Mouse (Mus musculus) midbrain, embryonic 13.5 days (tissue): ENCODE data around the gene Wfikkn1. TPM values are rescaled to one million over a fixed set of nuclear protein-coding genes. Genes with fewer than 3 reads are reported as not detected.
A peak's percentile ranks its signal among the peaks of the same experiment; 100 is the strongest.

Experiments
- ATAC-seq: fragments of 200-750 bp; cut with Nextera tagmentation; 2 replicates; pipeline ENCODE4 v1.8.0; 2017; ENCODE audit warnings: mild to moderate bottlenecking, moderate TSS enrichment, moderate library complexity
- H3K27ac ChIP-seq: fragments of 300-500 bp; sonication (generic); 2 replicates; pipeline ENCODE4 v1.5.1; 2015; ENCODE audit warnings: inconsistent platforms, mild to moderate bottlenecking, moderate library complexity
- H3K27me3 ChIP-seq: fragments of 300-500 bp; sonication (generic); 2 replicates; pipeline ENCODE4 v1.6.1; 2015; ENCODE audit warnings: mild to moderate bottlenecking, inconsistent platforms
- H3K36me3 ChIP-seq: fragments of 300-500 bp; sonication (generic); 2 replicates; pipeline ENCODE4 v1.6.1; 2015; ENCODE audit warnings: mild to moderate bottlenecking, inconsistent platforms
- H3K4me1 ChIP-seq: fragments of 300-500 bp; sonication (generic); replicated peaks from 2 replicates; pipeline ENCODE4 v1.6.1; 2015; ENCODE audit warnings: inconsistent platforms
- H3K4me2 ChIP-seq: fragments of 300-500 bp; sonication (generic); replicated peaks from 2 replicates; pipeline ENCODE4 v1.6.1; 2015; ENCODE audit warnings: moderate library complexity, mild to moderate bottlenecking, inconsistent platforms
- H3K4me3 ChIP-seq: fragments of 300-500 bp; sonication (generic); replicated peaks from 2 replicates; pipeline ENCODE4 v1.5.1; 2015; ENCODE audit warnings: mild to moderate bottlenecking, inconsistent platforms
- H3K9ac ChIP-seq: fragments of 300-500 bp; sonication (generic); replicated peaks from 2 replicates; pipeline ENCODE4 v1.6.1; 2015; ENCODE audit warnings: mild to moderate bottlenecking, inconsistent platforms
- H3K9me3 ChIP-seq: fragments of 300-500 bp; sonication (generic); 2 replicates; pipeline ENCODE4 v1.6.1; 2016; ENCODE audit warnings: mild to moderate bottlenecking, inconsistent platforms
- WGBS: fragments of 180-500 bp; shearing (Covaris S2); methylation state at CpG from one replicate; pipeline ENCODE4 v1.1.7; 2015; 5-methylcytosine and 5-hydroxymethylcytosine counted together
- polyA plus RNA-seq: library from polyadenylated mRNA; unstranded; fragments of >200 nt; fragmentation: Nextera tagmentation; extraction: Ambion mirVana; gene quantifications from 2 replicates; pipeline ENCODE4 v1.2.1, GENCODE M21; 2015

Wfikkn1 gene
- 0.61 and 0.70 TPM in 2 replicates for polyA plus RNA-seq

GRCm38 (mm10) chr17:25880196-25880910 lies at the start of gene Wfikkn1:
TSS of gene Wfikkn1 (minus strand) at chr17:25880858.
- no peak within 1 kb of the TSS for H3K4me2 ChIP-seq
- WGBS: 20% methylated on average over 5 of the region's 5 CpGs
- H3K4me1 ChIP-seq: peaks cover 44% of the 10 kb centered on the region
- peak within 1 kb of the TSS; percentile 33; the same call in 1 of the 2 replicates for H3K9ac ChIP-seq
- no peaks in the 10 kb centered on the region for H3K27me3 ChIP-seq
- no peak for ATAC-seq
- no peak within 1 kb of the TSS for H3K4me3 ChIP-seq
- peaks cover 60% of the 10 kb centered on the region for H3K36me3 ChIP-seq
- peak within 1 kb of the TSS; percentile 74 for H3K27ac ChIP-seq
- no peaks in the 10 kb centered on the region for H3K9me3 ChIP-seq

- 79% methylated on average over 2 of the region's 2 CpGs for WGBS
These were observed 44.7 kb upstream of the Wfikkn1 start for GRCm38 (mm10) chr17:25925348-25925747.

GRCm38 (mm10) chr17:25922120-25922519 lies 41.5 kb upstream of the Wfikkn1 start:
- Histone ChIP-seq H3K4me3 (no peak overlapping the region), H3K36me3 (peaks cover 14% of the 10 kb centered on the region), H3K4me1 (peaks cover 25% of the 10 kb centered on the region), H3K4me2 (no peak overlapping the region), H3K27me3 (no peaks in the 10 kb centered on the region), H3K9me3 (no peaks in the 10 kb centered on the region), H3K9ac (no peak overlapping the region), H3K27ac (no peak overlapping the region)
- ATAC-seq: no peak
- WGBS: 85% methylated on average over 5 of the region's 5 CpGs

More at GRCm38 (mm10) chr17:25925348-25925747, 44.7 kb upstream of the Wfikkn1 start:
- H3K27me3 ChIP-seq: no peaks in the 10 kb centered on the region
- no peaks in the 10 kb centered on the region for H3K9me3 ChIP-seq
- no peak overlapping the region for H3K9ac ChIP-seq
- peaks cover 40% of the 10 kb centered on the region for H3K36me3 ChIP-seq
- H3K4me3 ChIP-seq: no peak overlapping the region
- no peak overlapping the region for H3K27ac ChIP-seq
- no peak for ATAC-seq
- peaks cover 6% of the 10 kb centered on the region for H3K4me1 ChIP-seq
- no peak overlapping the region for H3K4me2 ChIP-seq

- Histone ChIP-seq H3K27ac (peak overlapping the region; percentile 92), H3K9ac (peak overlapping the region; percentile 69), H3K4me2 (peak overlapping the region; percentile 76), H3K4me3 (peak overlapping the region; percentile 91), H3K27me3 (no peaks in the 10 kb centered on the region), H3K4me1 (peaks cover 30% of the 10 kb centered on the region), H3K36me3 (no peaks in the 10 kb centered on the region), H3K9me3 (no peaks in the 10 kb centered on the region)
- WGBS: under 1% methylated on average over 40 of the region's 40 CpGs
- ATAC-seq: peak; percentile 99
These were observed 39.4 kb upstream of the Wfikkn1 start for GRCm38 (mm10) chr17:25919786-25920642.

- Histone ChIP-seq H3K4me2 (peak within 1 kb of the TSS; percentile 79), H3K4me1 (peaks cover 34% of the 10 kb centered on the region), H3K9me3 (no peaks in the 10 kb centered on the region), H3K9ac (peak within 1 kb of the TSS; percentile 89), H3K36me3 (0 out of 2 replicates have a peak, but pooled peaks cover 6% of the 10 kb centered on the region), H3K27ac (peak within 1 kb of the TSS; percentile 92), H3K4me3 (peak within 1 kb of the TSS; percentile 91), H3K27me3 (no peaks in the 10 kb centered on the region)
- ATAC-seq: peak; percentile 7
- under 1% methylated on average over 75 of the region's 78 CpGs for whole genome bisulfite sequencing
These were observed 38.6 kb upstream of the Wfikkn1 start, which contains the start of gene Rab40c for GRCm38 (mm10) chr17:25919144-25919785. TSS of gene Rab40c (minus strand) at chr17:25919727.

GRCm38 (mm10) chr17:25918037-25918750 lies 37.5 kb upstream of the Wfikkn1 start:
- H3K4me3 ChIP-seq: peak overlapping the region; percentile 91
- no peak overlapping the region for H3K27ac ChIP-seq
- H3K9me3 ChIP-seq: no peaks in the 10 kb centered on the region
- H3K4me1 ChIP-seq: peaks cover 38% of the 10 kb centered on the region
- H3K36me3 ChIP-seq: 0 out of 2 replicates have a peak, but pooled peaks cover 6% of the 10 kb centered on the region
- no peak for ATAC-seq
- no peaks in the 10 kb centered on the region for H3K27me3 ChIP-seq
- H3K4me2 ChIP-seq: peak overlapping the region; percentile 79
- WGBS: 86% methylated on average over 9 of the region's 9 CpGs
- peak overlapping the region; percentile 89 for H3K9ac ChIP-seq

- Histone ChIP-seq H3K36me3 (0 out of 2 replicates have a peak, but pooled peaks cover 6% of the 10 kb centered on the region), H3K27ac (no peak overlapping the region), H3K4me2 (0 out of 2 replicates have a peak overlapping the region, but pooled peaks have one; percentile 79), H3K4me3 (no peak overlapping the region), H3K27me3 (no peaks in the 10 kb centered on the region), H3K9ac (peak overlapping the region; percentile 89), H3K4me1 (peaks cover 38% of the 10 kb centered on the region), H3K9me3 (no peaks in the 10 kb centered on the region)
- 86% methylated on average over 8 of the region's 8 CpGs for WGBS
- ATAC-seq: no peak
These were observed 36.4 kb upstream of the Wfikkn1 start for GRCm38 (mm10) chr17:25916931-25917647.

GRCm38 (mm10) chr17:25914295-25914694 lies 33.6 kb upstream of the Wfikkn1 start:
- no peak overlapping the region for H3K4me2 ChIP-seq
- peaks cover 31% of the 10 kb centered on the region for H3K4me1 ChIP-seq
- no peaks in the 10 kb centered on the region for H3K27me3 ChIP-seq
- no peak overlapping the region for H3K9ac ChIP-seq
- no peak overlapping the region for H3K27ac ChIP-seq
- no peaks in the 10 kb centered on the region for H3K9me3 ChIP-seq
- no peak for ATAC-seq
- H3K36me3 ChIP-seq: 0 out of 2 replicates have a peak, but pooled peaks cover 10% of the 10 kb centered on the region
- no peak overlapping the region for H3K4me3 ChIP-seq
- WGBS: 88% methylated on average over 4 of the region's 4 CpGs

GRCm38 (mm10) chr17:25913877-25914275 lies 33.2 kb upstream of the Wfikkn1 start:
- Histone ChIP-seq H3K27me3 (no peaks in the 10 kb centered on the region), H3K4me2 (no peak overlapping the region), H3K36me3 (0 out of 2 replicates have a peak, but pooled peaks cover 10% of the 10 kb centered on the region), H3K4me1 (peaks cover 30% of the 10 kb centered on the region), H3K27ac (no peak overlapping the region), H3K4me3 (no peak overlapping the region), H3K9me3 (no peaks in the 10 kb centered on the region), H3K9ac (no peak overlapping the region)
- ATAC-seq: no peak
- WGBS: 88% methylated on average over 1 of the region's 1 CpGs

GRCm38 (mm10) chr17:25913186-25913876 lies 32.7 kb upstream of the Wfikkn1 start:
- H3K36me3 ChIP-seq: 0 out of 2 replicates have a peak, but pooled peaks cover 10% of the 10 kb centered on the region
- ATAC-seq: no peak
- no peaks in the 10 kb centered on the region for H3K9me3 ChIP-seq
- no peak overlapping the region for H3K4me3 ChIP-seq
- no peak overlapping the region for H3K9ac ChIP-seq
- no peaks in the 10 kb centered on the region for H3K27me3 ChIP-seq
- no peak overlapping the region for H3K27ac ChIP-seq
- peaks cover 25% of the 10 kb centered on the region for H3K4me1 ChIP-seq
- WGBS: 91% methylated on average over 14 of the region's 14 CpGs
- no peak overlapping the region for H3K4me2 ChIP-seq
